Mouse (Mus musculus) intestine, embryonic 14.5 days (tissue): Measurements from ENCODE around the gene Tmem131. TPM values are rescaled to one million over a fixed set of nuclear protein-coding genes. Genes with fewer than 3 reads are reported as not detected.
"Not testable (repeated sequence)": the region's sequence is repeated elsewhere in the genome, so short reads cannot be mapped to it uniquely, and the experiment has no call there.

Experiments
- ATAC-seq: fragments of 200-750 bp; cut with Nextera tagmentation; replicated peaks from 2 replicates; pipeline ENCODE4 v1.8.0; 2017; ENCODE audit warnings: low read depth, moderate number of reproducible peaks, moderate TSS enrichment, moderate library complexity; ENCODE audit not compliant: low FRiP score, low TSS enrichment
- DNase-seq: peaks from one replicate; pipeline ENCODE4 v3.0.0-alpha.2; 2018; ENCODE audit warnings: low spot score
- H3K27ac ChIP-seq: fragments of 300-500 bp; sonication (generic); 2 replicates; pipeline ENCODE4 v1.5.1; 2014; ENCODE audit warnings: low read depth, mild to moderate bottlenecking, control low read depth
- H3K27me3 ChIP-seq: fragments of 300-500 bp; sonication (generic); replicated peaks from 2 replicates; pipeline ENCODE4 v1.6.1; 2014; ENCODE audit warnings: low read length, control low read depth; ENCODE audit not compliant: control insufficient read depth, insufficient read depth
- H3K36me3 ChIP-seq: fragments of 300-500 bp; sonication (generic); 2 replicates; pipeline ENCODE4 v1.6.1; 2014; ENCODE audit warnings: low read length, control low read depth; ENCODE audit not compliant: control insufficient read depth, insufficient read depth
- H3K4me1 ChIP-seq: fragments of 300-500 bp; sonication (generic); replicated peaks from 2 replicates; pipeline ENCODE4 v1.6.1; 2014; ENCODE audit warnings: low read length, control low read depth, mixed read lengths; ENCODE audit not compliant: control insufficient read depth, insufficient read depth
- H3K4me2 ChIP-seq: fragments of 300-500 bp; sonication (generic); 2 replicates; pipeline ENCODE4 v1.6.1; 2014; ENCODE audit warnings: low read length
- H3K4me3 ChIP-seq: fragments of 300-500 bp; sonication (generic); 2 replicates; pipeline ENCODE4 v1.5.1; 2014; ENCODE audit warnings: low read depth, low read length, control low read depth, mixed read lengths
- H3K9ac ChIP-seq: fragments of 300-500 bp; sonication (generic); 2 replicates; pipeline ENCODE4 v1.6.1; 2014; ENCODE audit warnings: mild to moderate bottlenecking, low read length
- H3K9me3 ChIP-seq: fragments of 300-500 bp; sonication (generic); 2 replicates; pipeline ENCODE4 v1.6.1; 2016; ENCODE audit warnings: low read length, control low read depth; ENCODE audit not compliant: control insufficient read depth
- WGBS: fragments of 180-500 bp; shearing (Covaris S2); extraction: QIAGEN DNeasy Blood & Tissue Kit; methylation state at CpG from one replicate; pipeline ENCODE4 v1.1.7; 2014; 5-methylcytosine and 5-hydroxymethylcytosine counted together
- polyA plus RNA-seq: library from polyadenylated mRNA; unstranded; fragments of >200 nt; fragmentation: Nextera tagmentation; extraction: Ambion mirVana; gene quantifications from 2 replicates; pipeline ENCODE4 v1.2.1, GENCODE M21; 2014

Gene Tmem131
- polyA plus RNA-seq, 1 experiment from 2014 or later, result 28.6 TPM

- not testable (repeated sequence) for ATAC-seq, H3K9me3 ChIP-seq
- peak; percentile 7 for DNase-seq
Observed at GRCm38 (mm10) chr1:36893720-36894119, 49.7 kb downstream of the Tmem131 start.

DNA sequence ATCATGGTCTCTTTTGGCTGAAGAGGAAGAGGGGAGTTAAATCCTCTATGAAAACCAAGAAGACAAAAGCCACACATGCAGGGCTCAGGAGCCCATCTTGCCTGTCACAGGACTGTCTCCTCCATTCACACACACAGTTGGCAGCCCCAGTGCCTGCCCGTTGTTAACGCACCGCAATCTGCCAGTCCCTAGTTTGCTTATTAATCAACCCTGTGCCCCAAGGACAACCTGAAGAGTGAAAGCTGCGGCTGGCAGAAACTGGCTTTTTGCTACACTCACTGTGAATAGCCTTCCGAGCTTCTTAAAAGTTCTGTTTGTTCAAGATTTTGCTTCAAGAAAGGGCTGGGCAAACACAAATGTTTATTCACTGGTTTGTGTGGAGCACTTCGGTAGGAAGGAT lies 50.3 kb downstream of the Tmem131 start:
- Histone ChIP-seq H3K4me1 (0 out of 2 replicates have a peak, but pooled peaks cover 6% of the 10 kb centered on the region), H3K4me2 (no peak overlapping the region), H3K4me3 (no peak overlapping the region), H3K9me3 (no peaks in the 10 kb centered on the region), H3K27ac (no peak overlapping the region), H3K36me3 (no peaks in the 10 kb centered on the region), H3K27me3 (no peaks in the 10 kb centered on the region), H3K9ac (no peak overlapping the region)
- 65% methylated on average over 6 of the region's 6 CpGs for WGBS
- no peak for DNase-seq
- ATAC-seq, result no peak

More at GRCm38 (mm10) chr1:36893720-36894119, 49.7 kb downstream of the Tmem131 start:
- 93% methylated on average over 5 of the region's 5 CpGs for WGBS
- not testable (repeated sequence) for H3K4me2 ChIP-seq, H3K9ac ChIP-seq, H3K4me3 ChIP-seq, H3K27ac ChIP-seq, H3K4me1 ChIP-seq, H3K36me3 ChIP-seq, H3K27me3 ChIP-seq

GRCm38 (mm10) chr1:36892461-36892860 lies 51.0 kb downstream of the Tmem131 start:
- Histone ChIP-seq H3K9me3 (no peaks in the 10 kb centered on the region), H3K4me2 (no peak overlapping the region), H3K4me1 (0 out of 2 replicates have a peak, but pooled peaks cover 6% of the 10 kb centered on the region), H3K9ac (no peak overlapping the region), H3K27ac (no peak overlapping the region), H3K36me3 (peaks cover 1% of the 10 kb centered on the region; the same call in 1 of the 2 replicates), H3K4me3 (no peak overlapping the region), H3K27me3 (no peaks in the 10 kb centered on the region)
- ATAC-seq (no peak), DNase-seq (peak; percentile 34)
- WGBS, result 84% methylated on average over 3 of the region's 3 CpGs

DNA sequence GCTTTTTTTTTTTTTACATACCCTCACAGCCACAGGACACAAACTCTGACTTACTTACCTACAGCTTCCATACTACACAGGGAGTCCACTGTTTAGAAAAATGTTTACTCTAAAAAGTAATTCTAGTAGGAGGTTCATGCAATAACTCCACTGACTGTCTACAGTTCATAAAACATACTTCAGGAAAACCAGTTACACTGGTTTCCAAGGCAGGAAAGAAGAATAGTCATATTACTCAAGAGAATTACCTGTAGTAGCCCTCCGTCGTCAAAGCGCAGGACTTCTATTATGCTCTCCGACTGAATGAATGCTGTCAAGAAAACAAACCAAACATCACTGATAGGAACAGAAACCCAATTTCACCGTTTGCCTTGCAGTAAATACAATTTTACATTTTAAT lies 54.5 kb downstream of the Tmem131 start:
- Histone ChIP-seq H3K9me3 (no peaks in the 10 kb centered on the region), H3K4me1 (peaks cover 17% of the 10 kb centered on the region), H3K36me3 (peaks cover 19% of the 10 kb centered on the region), H3K4me2 (no peak overlapping the region), H3K27me3 (no peaks in the 10 kb centered on the region), H3K27ac (no peak overlapping the region), H3K4me3 (no peak overlapping the region), H3K9ac (no peak overlapping the region)
- 76% methylated on average over 5 of the region's 5 CpGs for WGBS
- ATAC-seq (no peak), DNase-seq (peak; percentile 18)

DNA sequence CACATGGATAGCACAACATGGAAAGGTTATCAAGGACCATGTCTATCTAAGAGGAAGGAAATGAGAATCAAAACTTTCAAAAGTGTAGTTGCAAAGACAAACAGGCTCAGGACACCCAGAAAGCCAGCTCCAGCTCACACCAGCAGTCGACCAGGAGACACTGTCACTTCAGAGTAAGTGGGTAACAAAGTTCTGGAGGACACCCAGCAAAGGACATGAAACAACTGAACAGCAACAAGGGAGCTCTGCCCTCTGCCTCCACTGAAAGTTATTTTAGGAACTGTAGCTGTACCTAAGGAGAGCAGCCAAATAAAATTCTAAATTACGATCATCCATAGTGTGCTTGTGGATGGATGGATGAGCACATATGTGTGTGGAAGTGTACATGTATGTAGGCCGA lies 56.3 kb downstream of the Tmem131 start:
- no peak overlapping the region for H3K9ac ChIP-seq
- H3K4me1 ChIP-seq, result peaks cover 28% of the 10 kb centered on the region
- no peaks in the 10 kb centered on the region for H3K27me3 ChIP-seq
- WGBS, result 94% methylated on average over 3 of the region's 3 CpGs
- H3K4me3 ChIP-seq, result no peak overlapping the region
- ATAC-seq (no peak), DNase-seq (peak; percentile 35)
- H3K36me3 ChIP-seq, result peaks cover 19% of the 10 kb centered on the region
- no peak overlapping the region for H3K4me2 ChIP-seq
- H3K27ac ChIP-seq, result no peak overlapping the region
- H3K9me3 ChIP-seq, result no peaks in the 10 kb centered on the region

GRCm38 (mm10) chr1:36886489-36886888 lies 57.0 kb downstream of the Tmem131 start:
- DNase-seq (no peak), ATAC-seq (no peak)
- no peak overlapping the region for H3K9ac ChIP-seq
- no peak overlapping the region for H3K4me2 ChIP-seq
- H3K4me1 ChIP-seq, result peaks cover 28% of the 10 kb centered on the region
- H3K27ac ChIP-seq, result no peak overlapping the region
- no peaks in the 10 kb centered on the region for H3K9me3 ChIP-seq
- peaks cover 23% of the 10 kb centered on the region for H3K36me3 ChIP-seq
- 87% methylated on average over 4 of the region's 4 CpGs for WGBS
- no peak overlapping the region for H3K4me3 ChIP-seq
- H3K27me3 ChIP-seq, result no peaks in the 10 kb centered on the region

GRCm38 (mm10) chr1:36884536-36884935 lies 58.9 kb downstream of the Tmem131 start:
- peak; percentile 46 for DNase-seq
- Histone ChIP-seq H3K9me3 (no peaks in the 10 kb centered on the region), H3K27me3 (no peaks in the 10 kb centered on the region), H3K36me3 (peaks cover 36% of the 10 kb centered on the region), H3K9ac (no peak overlapping the region), H3K4me3 (no peak overlapping the region), H3K27ac (no peak overlapping the region; the same call in 1 of the 2 replicates), H3K4me1 (peaks cover 27% of the 10 kb centered on the region), H3K4me2 (no peak overlapping the region)
- WGBS, result 69% methylated on average over 3 of the region's 3 CpGs
- ATAC-seq, result no peak

- Histone ChIP-seq H3K27ac (no peak overlapping the region), H3K36me3 (peaks cover 36% of the 10 kb centered on the region), H3K4me3 (no peak overlapping the region), H3K4me1 (peaks cover 22% of the 10 kb centered on the region), H3K9me3 (no peaks in the 10 kb centered on the region), H3K27me3 (no peaks in the 10 kb centered on the region), H3K4me2 (no peak overlapping the region), H3K9ac (no peak overlapping the region)
- DNase-seq (peak; percentile 49), ATAC-seq (no peak)
- 54% methylated on average over 2 of the region's 2 CpGs for WGBS
Observed at GRCm38 (mm10) chr1:36883805-36884204, 59.7 kb downstream of the Tmem131 start.

- H3K27me3 ChIP-seq, result no peaks in the 10 kb centered on the region
Observed at GRCm38 (mm10) chr1:36879154-36879553, 64.3 kb downstream of the Tmem131 start.

More at GRCm38 (mm10) chr1:36879154-36879553, 64.3 kb downstream of the Tmem131 start:
- peaks cover 21% of the 10 kb centered on the region for H3K36me3 ChIP-seq
- ATAC-seq (no peak), DNase-seq (no peak)
- peaks cover 13% of the 10 kb centered on the region for H3K4me1 ChIP-seq
- no peaks in the 10 kb centered on the region for H3K9me3 ChIP-seq
- H3K27ac ChIP-seq, result no peak overlapping the region
- no peak overlapping the region for H3K4me2 ChIP-seq
- 44% methylated on average over 1 of the region's 1 CpGs for WGBS
- no peak overlapping the region for H3K9ac ChIP-seq
- no peak overlapping the region for H3K4me3 ChIP-seq
